Mouse (Mus musculus) c-Kit-positive CD71-negative TER-119-negative erythroid progenitor cells, embryonic 14.5 days (primary cell): Measurements from ENCODE around the gene Dysf.

Experiments
- DNase-seq: peaks from one replicate; pipeline ENCODE4 v3.0.0-alpha.2; 2013; ENCODE audit warnings: low read depth

Gene Dysf

DNA sequence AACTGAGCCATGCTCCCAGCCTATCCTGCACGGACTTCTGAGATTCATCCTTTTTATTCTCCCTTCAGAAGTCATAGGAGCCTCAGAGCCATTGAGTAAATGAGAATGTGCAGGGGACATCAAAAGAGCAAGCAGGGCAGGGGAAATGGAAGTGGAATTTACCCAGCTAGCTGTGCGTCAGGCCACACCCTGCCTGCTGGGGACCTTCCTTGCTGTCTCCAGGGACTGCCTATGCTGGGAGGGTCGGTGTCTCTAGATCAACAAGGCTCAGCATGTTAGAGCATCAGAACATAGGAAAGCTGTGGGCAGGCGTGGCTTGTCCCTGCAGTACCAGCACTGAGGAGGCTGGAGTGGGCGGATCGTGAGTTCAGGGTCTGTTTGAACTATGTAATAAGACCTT, 42.6 kb downstream of the Dysf start:
- no peak for DNase-seq

DNA sequence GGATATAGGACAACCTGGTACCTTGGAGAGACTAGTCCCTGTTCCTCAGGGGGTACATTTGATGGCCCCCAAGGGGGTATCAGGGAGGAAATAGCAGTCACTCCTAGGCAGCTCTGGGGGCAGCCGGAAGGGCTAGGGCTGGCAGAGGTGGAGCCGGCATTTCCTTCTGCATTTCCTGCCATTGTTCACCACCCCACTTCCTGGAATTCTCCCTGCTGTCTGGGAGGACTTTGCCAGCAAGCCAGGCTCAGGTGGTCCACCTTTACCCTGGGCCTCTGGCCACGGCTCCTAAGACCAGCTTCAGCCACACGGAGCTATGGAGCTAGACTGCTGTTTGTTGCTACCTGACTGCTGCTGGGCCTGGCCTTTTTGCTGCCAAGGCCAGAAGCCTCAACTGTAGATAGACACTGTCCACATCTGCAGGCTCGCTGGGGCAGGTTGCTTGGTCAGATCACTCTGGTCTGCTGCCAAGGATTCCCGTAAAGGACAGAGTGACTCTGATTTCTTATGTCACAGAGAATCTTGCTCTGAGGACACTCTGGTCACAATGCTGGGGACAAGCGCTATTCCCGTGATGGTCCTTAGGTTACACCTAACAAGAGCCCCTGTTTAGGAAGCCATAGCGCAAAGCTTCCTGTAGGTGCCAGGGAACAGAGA, 45.6 kb downstream of the Dysf start:
- DNase-seq: no peak

DNA sequence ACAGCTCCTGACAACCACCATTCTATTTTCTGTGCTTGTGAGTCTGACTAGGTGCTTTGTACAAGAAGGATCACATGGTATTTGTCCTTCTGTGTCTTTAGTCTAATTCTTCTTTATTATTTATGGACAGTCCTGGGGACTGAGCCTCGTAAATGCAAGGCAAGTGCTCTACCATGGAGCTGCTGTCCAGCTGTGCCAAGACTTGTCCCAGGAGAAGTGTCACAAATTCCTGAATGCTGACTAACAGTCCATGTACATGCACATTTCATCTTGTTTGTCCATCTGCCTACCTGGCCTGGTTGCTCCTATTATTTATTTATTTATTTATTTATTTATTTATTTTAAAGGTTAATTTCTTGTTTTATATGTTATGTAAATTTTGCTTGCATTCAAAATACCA, 47.2 kb downstream of the Dysf start:
- DNase-seq: no peak

DNA sequence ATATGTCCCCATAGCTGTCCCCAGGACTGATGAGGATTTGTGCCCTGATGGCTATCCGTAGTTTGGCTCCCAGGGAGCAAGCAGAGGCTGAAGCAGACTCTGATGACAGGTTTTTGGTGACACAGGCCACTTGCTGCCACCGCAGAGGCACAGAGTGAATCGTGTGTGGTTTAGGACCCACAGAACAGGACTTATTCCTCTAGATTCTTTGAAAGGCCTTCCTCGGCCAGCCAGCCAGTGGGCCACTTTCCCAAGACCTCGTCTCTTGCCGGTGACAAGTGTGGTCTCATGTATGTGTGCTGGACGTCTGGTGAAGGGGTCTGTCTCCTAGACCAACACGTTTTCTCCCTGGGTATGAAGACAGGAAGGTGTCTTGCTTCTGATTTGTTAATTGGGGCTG, 48.8 kb downstream of the Dysf start:
- no peak for DNase-seq

DNA sequence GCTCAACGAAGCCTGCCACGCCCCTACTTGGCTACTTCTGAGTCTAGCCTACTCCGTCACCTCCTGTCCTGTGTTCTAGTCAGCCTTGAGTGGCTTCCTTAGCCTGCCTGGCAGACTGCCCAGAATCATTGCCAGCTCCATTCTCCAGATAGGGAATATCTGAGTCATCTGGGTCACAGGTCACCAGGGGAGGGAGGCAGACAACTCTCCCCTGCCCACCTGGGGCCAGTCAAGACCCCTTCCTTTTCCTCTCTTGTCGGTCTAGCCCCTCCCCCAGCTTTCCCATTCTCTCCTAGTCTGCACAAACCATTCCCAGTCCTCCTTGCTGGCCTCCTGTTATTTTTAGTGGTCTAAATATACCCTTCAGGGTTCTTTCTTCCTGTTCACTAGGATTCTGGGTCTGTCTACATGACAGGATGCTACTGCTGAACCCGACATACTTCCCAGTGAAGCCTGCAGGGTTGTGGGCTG, 50.3 kb downstream of the Dysf start:
- no peak for DNase-seq

DNA sequence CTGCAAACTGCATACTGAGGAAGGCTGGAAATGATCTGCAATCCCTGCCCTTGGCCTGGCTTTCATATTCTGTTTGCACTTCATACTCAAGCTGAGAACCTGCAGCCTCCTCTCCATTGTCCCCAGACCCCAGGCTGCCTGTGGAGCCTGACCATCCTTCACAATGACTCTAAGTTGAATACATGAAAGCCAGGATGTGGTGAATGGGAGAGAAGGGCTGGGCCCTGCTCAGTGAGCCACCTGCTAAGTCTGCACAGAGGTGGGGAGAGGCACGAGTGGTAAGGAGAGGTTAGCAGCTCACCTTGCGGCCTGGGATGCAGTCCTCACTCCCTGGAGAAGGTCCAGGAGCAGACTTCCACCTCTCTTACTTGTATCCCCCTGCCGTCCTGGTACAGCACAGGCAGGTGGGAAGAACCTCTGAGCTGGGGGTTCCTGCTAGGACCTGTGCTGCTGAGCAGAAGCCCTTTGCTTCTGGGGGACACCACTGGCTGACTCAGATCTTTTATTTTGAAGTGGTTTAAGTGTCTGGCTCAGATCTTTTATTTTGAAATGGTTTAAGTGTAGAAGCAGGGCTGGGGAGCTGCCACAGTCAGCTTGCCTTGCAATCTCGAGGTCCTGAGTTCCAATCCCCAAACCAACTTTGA, 51.5 kb downstream of the Dysf start:
- DNase-seq: no peak

DNA sequence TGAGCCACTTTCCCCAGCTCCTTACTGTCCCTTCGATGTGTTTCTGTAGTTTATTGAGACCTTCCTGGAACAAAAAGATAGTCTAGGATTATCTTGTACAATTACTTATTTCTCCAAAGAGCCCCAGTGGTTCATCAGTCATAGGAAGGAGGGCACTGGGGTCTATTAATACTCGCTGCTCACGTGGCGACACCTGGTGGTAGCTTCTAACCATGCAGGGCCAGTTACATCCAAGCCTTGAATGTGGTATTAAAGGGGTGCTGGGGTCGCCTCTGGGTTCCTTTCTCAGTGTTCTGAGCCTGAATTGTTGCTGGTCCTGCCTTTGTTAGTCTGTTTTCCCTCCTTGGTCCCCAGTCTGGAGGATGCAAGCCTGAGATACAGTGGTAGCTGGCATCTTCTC, 52.9 kb downstream of the Dysf start:
- DNase-seq: peak; percentile 40

DNA sequence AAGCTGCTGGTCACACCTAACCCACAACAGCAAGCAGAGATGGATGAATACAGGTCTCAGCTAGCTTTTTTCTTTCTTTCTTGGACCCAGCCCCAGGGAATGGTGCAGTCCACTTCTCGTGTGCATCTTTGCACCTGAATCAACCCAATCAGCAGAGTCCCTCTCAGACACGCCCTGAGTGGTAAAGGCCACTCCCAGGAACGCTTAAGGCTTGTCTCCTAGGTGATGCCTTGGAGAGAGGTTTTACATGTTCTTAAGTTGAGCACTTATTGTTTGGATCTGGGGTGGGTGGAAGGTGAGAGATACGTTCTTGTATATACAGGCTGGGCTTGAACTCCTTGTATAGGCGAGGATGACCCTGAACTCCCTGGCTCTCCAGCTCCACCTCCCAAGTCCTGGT, 54.2 kb downstream of the Dysf start:
- DNase-seq: no peak

DNA sequence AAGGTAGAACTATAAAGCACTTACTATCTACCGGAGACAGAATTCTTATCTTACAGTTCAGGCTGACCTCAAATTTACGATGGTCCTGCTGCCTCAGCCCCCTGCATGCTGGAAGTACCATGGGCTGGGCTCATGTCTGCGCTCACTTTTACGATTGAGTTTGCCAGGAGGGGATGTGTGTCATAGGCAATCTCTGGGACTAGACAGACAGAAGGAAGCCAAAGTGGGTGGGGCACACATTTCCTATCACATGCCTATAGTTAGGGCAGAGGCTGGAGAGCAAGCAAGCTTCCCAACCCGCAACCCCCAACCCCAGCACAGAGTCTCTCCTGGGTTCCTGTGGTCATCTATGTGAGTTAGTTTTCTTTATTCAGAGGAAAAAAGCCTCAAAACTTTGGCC, 59.8 kb downstream of the Dysf start:
- peak; percentile 13 for DNase-seq

DNA sequence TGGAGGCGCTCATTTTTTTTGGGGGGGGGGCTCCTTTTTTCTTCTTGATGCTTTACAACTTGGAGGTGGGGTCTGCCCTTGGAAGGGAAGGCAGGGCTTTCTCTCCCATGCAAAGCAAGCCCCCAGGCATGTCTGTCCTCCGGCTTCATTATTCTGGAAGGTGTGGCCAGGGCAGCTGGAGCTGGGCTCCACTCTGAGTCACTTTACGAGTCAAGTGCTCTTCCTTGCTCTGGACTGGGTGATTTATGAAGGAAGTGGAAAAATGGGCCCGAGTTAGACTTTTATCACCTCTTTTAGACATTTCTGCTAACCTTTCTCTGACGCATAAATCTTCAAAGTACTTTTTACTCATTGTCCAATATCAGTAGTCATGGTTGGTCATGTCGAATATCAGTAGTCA, 61.9 kb downstream of the Dysf start:
- DNase-seq: no peak

DNA sequence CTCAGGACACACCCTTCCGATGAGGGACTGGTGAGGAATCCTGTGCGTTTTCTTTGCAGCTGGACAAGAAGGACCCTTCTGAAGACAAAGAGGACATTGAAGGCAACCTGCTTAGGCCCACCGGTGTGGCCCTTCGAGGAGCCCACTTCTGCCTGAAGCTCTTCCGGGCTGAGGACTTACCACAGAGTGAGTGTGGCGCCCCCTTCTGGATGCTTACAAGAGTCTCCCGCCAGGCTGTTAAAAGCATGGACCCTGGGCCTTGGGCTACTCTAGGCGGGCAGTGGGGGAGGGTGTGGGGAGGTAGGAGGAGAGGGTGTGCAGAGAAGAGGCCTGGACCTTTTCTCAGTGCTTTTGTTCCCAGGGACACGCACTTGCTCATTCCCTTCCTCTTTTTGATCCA, 64.2 kb downstream of the Dysf start:
- no peak for DNase-seq

DNA sequence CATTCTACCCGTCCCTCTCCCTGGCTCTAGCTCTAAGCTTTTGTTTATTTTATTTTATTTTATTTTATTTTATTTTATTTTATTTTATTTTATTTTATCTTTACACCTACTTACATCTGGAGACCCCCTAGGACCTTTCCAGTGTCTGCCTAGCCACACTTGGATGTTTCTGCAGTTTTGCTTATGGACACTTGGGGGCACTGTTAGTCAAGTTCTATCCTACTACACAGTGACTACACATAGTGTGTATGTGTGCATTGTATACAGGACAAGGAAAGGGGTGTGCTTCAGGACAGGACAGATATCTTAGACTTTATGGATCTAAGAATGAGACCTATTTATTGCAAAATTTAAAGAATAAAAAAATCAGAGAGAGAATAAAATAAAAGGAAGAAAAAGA, 69.8 kb downstream of the Dysf start:
- DNase-seq: no peak

DNA sequence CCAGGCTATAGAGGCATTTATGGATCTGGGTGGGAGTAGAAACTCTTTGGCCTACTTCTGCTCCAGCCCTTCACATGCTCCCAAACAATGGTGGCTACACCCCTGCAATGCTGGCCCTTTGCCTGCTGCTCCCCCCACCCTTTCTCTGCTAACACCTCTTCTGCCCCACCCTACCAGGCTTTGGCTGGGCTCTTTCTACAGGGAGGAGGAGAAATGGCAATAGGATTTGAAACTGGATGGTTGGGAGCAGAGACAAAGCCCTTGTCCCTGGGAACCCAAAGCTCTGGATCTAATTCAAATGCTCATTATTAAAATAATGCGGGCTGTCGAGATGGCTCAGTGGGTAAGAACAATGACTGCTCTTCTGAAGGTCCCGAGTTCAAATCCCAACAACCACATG, 72.2 kb downstream of the Dysf start:
- DNase-seq: no peak

DNA sequence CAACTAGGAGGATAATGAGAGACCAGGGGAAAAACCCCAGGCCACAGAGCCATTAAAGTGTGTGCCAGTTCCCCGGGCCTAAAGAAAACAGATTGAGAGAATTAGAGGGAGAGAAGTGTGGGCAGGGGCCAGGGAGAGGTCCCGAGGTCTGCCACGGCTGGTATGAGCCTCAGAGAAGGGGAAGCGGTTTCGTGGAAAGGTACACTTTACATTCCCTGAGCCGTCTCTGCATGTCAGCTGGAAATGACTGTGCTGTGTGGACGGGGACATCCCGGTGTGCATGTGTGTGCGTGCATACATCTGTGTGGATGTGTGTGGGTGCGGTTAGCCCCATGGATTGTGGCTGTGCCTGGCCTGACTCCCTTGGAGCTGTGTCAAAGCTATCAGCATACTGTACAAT, 76.4 kb downstream of the Dysf start:
- DNase-seq: no peak

DNA sequence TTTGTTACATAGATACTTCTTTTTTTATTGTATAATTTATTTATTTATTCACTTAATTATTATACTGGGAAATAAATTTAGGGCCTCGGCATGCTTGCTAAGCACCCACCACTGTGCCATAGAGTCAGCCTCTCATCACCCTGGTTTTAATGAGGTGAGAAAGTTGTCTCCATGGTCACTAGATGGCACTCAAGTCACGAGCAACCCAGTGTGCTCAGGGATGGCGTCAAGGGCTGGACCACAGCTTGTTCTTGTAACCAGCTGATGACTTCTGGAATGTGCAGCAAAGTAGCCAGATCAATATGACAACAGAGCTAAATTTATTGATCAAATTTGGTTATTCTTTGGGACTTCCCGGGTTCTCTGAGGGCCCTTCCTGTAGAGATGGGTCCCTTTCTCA, 85.1 kb downstream of the Dysf start:
- DNase-seq: peak; percentile 29

DNA sequence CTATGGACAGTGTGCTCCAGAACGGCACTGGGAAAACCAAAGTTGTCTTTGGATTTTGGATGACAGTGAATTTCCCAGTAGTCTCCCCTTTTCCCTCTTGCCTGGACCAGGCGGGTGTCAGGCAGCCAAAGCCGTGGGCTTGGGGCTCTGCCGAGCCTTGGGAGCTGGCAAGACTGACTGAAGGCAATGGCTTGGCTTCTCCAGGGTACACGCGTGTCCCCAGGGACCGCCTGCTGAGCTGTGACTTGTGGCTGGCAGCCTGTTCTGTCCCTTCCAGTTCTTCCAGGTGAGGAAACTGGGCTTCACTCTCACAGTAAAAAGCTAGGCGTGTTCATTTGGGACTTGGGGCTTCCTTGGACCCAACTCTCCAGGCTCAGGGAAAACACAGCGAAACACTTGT, 86.1 kb downstream of the Dysf start:
- DNase-seq: no peak

DNA sequence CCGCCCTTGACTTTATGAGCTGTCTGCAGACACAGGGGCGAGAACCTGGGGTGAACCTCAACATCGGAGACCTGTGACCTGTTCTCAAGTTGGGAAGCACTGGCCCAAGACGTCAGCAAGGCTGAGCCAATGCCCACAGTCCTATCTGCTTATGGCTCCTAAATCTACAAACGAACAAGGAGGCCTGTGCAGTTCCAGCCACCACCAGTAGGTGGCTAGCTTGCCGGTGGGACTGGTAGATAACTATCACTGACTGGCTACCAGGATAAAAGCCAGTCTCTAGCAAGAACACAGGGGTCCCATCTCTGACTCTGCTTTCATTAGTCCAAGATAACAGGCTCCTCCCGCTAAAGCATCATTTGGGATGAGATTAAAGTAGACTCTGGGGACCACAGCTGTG, 86.6 kb downstream of the Dysf start:
- peak; percentile 56 for DNase-seq

DNA sequence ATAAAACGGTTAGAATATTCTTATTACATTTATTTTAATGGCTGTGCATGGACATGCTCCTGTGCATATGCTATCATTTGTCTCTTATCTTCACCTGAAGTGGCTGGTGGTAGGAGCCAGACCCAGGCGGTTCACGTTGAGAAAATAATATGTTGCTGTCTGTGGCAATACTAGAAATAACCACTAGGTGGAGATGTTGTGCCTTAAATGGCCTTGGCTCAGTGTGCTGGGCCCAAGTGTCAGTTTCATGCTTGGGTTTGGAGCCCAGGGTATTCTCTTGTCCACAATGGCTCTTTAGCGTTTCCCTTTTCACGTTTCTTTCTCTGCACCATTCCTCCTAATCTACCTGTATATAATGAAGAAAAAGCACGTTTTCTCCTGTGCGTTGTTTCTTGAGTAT, 87.5 kb downstream of the Dysf start:
- DNase-seq: peak; percentile 72

DNA sequence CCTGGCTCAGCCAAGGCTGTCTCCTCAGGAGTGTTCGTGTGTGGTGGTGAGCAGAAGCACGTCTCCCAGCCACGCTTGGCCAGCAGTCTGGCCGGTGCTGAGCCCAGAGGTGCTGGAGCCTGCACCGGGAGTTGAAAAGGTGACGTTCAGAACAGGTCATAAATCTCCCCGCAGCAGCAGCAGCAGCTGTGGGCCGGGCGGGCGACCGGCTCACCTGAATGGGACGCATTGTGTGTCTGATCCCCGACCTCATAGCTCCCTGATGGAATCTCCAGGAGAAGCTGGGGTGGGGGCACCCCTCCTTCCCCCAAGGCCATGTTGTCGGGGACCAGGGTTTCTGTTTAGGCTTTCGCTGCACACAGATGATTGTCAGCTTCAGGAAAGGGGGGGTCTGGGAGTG, 93.6 kb downstream of the Dysf start:
- no peak for DNase-seq

DNA sequence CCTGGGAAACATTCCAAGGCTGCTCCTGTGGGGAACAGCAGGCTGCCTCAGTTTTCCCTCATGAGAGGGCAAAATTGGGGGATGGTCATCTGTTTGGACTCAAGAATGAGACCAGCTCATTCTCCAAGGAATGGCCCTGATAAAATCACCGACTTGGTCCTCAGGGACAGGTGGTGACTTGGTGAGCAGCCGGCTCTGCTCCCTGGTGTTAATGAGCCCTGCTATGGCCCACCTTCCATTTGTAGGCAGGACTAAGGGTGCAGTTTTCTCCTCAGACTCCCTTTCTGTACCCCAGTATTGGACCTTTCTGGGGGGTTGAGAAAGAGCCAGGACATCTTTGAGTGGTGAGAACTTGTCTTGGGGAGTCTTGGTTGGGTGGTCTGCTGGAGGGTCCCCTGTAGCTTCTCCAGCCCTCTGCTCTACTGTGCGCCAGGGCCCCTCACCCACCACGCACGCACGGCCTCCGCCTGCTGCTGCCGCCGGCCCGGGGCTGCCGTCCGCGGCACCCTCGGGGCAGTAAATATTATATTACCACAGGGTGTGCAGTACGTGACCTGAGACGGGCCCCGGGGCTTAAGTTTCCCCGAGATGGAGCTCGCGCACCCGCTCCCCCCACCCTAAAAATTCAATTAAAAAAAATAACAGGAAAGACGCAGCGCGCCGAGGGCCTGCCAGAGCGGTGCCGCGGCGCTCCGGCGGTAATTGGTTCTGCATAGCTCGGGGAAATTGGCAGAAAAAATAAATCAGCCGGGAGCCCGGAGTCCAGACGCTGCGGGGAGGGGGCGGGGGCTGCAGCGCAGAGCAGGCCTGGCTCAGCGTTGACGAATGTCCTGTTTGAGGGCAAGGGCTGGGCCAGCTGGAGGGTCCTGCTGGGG, 97.0 kb downstream of the Dysf start:
- DNase-seq: no peak

DNA sequence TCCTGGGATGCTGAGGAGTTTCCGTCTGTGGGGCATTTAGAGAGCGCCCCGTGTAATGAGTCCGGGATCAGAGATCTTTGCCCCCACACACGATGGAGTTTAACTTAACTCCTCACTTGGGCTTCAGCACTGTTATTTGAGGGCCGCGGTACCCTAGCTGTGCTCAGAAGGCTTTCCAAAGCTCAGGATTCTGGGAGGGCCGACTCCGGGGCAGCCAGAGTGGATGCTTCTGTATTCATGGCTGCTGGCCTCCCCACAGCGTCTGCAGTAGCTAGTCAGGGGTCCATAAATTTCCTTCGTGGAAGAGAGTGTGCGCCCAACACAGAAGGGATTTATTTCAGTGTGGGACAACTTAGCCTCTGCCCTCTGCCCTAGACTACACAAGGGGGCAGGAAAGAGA, 97.7 kb downstream of the Dysf start:
- DNase-seq: no peak

DNA sequence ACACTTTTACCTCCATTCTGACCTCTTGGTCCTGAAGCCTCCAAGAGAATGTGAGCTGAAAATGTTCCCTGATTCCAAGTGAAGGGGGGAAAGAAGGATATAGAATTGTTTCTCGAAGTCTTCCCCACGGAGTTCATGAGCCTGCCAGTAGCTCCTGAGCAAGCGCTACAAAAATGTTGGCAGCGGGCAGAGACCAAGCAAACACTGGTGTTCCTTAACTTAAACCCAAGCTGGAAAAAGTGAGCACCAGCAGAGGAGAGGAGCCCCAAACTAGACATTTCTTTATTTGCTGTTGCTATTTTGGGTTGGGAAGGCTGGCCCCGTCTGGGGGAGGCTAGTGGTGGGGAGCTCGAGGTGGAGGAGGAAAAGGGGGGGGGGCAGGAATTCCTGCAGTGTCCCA, 102.0 kb downstream of the Dysf start:
- DNase-seq: no peak

DNA sequence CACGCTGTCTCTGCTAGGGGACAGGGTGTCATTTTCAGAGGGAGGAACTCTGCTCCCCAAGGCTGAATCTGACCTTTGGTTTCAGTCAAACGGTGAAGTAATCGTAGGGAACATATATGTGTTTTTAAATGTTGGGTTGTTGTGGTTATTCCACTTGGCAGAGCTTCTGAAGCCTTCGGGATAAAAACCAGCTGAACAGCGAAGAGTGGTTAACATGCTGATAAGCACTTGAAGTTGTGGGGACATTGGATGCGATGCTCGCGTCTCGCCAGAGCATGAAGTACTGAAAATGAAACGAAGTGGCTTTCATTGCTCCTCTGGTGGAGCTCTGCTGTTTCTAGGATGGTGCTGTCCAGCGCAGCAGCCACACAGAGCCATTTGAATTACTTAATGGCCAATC, 102.7 kb downstream of the Dysf start:
- DNase-seq: no peak
